Mouse (Mus musculus) neural tube, embryonic 12.5 days (tissue): ENCODE results near the gene Dgke. TPM values are rescaled to one million over a fixed set of nuclear protein-coding genes. Genes with fewer than 3 reads are reported as not detected.
"Not testable (repeated sequence)": the region's sequence is repeated elsewhere in the genome, so short reads cannot be mapped to it uniquely, and the experiment has no call there.

Source experiments
- ATAC-seq: fragments of 200-750 bp; cut with Nextera tagmentation; 2 replicates; pipeline ENCODE4 v1.8.0; 2017; ENCODE audit warnings: low read depth, mild to moderate bottlenecking, moderate TSS enrichment, moderate library complexity; ENCODE audit not compliant: low FRiP score
- H3K27ac ChIP-seq: fragments of 300-500 bp; sonication (generic); 2 replicates; pipeline ENCODE4 v1.5.1; 2016
- H3K27me3 ChIP-seq: fragments of 300-500 bp; sonication (generic); replicated peaks from 2 replicates; pipeline ENCODE4 v1.6.1; 2016; ENCODE audit warnings: mild to moderate bottlenecking
- H3K36me3 ChIP-seq: fragments of 300-500 bp; sonication (generic); 2 replicates; pipeline ENCODE4 v1.6.1; 2016; ENCODE audit warnings: mild to moderate bottlenecking
- H3K4me1 ChIP-seq: fragments of 300-500 bp; sonication (generic); 2 replicates; pipeline ENCODE4 v1.6.1; 2016
- H3K4me2 ChIP-seq: fragments of 300-500 bp; sonication (generic); replicated peaks from 2 replicates; pipeline ENCODE4 v1.6.1; 2016; ENCODE audit warnings: mild to moderate bottlenecking
- H3K4me3 ChIP-seq: fragments of 300-500 bp; sonication (generic); 2 replicates; pipeline ENCODE4 v1.5.1; 2016
- H3K9ac ChIP-seq: fragments of 300-500 bp; sonication (generic); 2 replicates; pipeline ENCODE4 v1.6.1; 2016; ENCODE audit warnings: mild to moderate bottlenecking
- H3K9me3 ChIP-seq: fragments of 300-500 bp; sonication (generic); 2 replicates; pipeline ENCODE4 v1.6.1; 2016; ENCODE audit warnings: mild to moderate bottlenecking
- WGBS: fragments of 180-500 bp; shearing (Covaris S2); methylation state at CpG from one replicate; pipeline ENCODE4 v1.1.7; 2016; 5-methylcytosine and 5-hydroxymethylcytosine counted together
- polyA plus RNA-seq: library from polyadenylated mRNA; unstranded; fragments of >200 nt; fragmentation: Nextera tagmentation; extraction: Ambion mirVana; gene quantifications from 2 replicates; pipeline ENCODE4 v1.2.1, GENCODE M21; 2016

The Dgke gene
- polyA plus RNA-seq, 1 experiment from 2014 or later = 12.7 TPM

DNA sequence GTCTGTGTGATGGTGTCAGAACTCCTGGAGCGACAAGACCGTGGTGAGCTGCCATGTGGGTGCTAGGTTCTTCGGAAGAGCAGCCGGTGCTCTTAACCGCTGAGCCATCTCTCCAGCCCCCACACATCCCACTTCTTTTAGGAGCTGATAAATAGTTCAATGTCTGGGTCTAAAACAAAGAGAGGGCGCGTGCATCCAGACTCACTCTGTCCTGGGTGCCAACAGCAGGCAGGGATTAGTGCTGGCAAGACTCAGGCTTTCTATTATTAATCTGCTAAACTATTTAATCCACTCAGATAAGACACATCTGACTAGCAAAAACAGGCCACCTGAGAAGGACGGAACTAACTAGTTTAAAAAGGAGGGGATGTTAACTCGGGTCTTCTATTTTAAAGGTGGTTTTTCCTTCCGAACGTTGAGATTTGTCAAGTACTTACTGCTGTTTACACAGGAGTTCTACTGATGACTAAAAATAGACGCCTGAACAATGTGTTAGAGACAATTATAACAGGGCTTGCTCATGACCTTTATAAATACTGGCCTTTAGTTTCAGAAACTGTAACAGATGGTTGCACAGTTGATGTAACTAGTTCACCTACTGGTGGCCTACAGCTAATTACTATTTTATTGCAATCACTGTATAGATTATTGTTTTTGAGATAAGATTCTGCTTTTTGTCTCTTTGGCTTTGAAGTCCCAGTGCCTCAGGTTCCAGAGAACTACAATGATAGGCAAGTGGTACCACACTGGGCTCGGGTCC lies 10.5 kb downstream of the Dgke start:
- WGBS = 88% methylated on average over 13 of the region's 13 CpGs
- no peak overlapping the region for H3K9ac ChIP-seq
- peaks cover 17% of the 10 kb centered on the region for H3K4me1 ChIP-seq
- no peaks in the 10 kb centered on the region for H3K27me3 ChIP-seq
- ATAC-seq = no peak
- H3K4me2 ChIP-seq = no peak overlapping the region
- H3K36me3 ChIP-seq = peaks cover 13% of the 10 kb centered on the region
- H3K27ac ChIP-seq = no peak overlapping the region
- H3K9me3 ChIP-seq = no peaks in the 10 kb centered on the region
- no peak overlapping the region for H3K4me3 ChIP-seq

DNA sequence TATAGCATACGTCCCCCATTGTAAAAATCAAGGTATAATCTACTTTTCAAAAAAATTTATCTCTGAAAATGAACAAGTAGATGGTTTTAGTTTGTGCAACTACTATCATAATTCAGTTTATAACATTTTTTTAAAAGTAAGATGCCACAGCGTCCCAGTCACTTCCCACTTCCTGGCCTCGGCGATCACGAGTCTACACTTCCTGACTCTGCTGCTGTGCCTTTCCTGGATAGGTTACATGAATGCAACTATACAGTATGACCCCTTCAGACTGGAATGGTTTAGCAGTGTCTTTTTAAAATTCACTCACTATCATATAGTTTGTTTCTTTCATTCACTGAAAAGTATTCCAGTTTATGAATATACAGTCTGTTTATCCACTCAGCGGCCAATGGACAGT lies 14.9 kb downstream of the Dgke start:
- Histone ChIP-seq H3K36me3 (peaks cover 46% of the 10 kb centered on the region), H3K4me2 (no peak overlapping the region), H3K9me3 (no peaks in the 10 kb centered on the region), H3K27ac (no peak overlapping the region), H3K27me3 (no peaks in the 10 kb centered on the region), H3K4me1 (no peaks in the 10 kb centered on the region), H3K9ac (no peak overlapping the region), H3K4me3 (no peak overlapping the region)
- no peak for ATAC-seq
- 91% methylated on average over 6 of the region's 6 CpGs for WGBS

DNA sequence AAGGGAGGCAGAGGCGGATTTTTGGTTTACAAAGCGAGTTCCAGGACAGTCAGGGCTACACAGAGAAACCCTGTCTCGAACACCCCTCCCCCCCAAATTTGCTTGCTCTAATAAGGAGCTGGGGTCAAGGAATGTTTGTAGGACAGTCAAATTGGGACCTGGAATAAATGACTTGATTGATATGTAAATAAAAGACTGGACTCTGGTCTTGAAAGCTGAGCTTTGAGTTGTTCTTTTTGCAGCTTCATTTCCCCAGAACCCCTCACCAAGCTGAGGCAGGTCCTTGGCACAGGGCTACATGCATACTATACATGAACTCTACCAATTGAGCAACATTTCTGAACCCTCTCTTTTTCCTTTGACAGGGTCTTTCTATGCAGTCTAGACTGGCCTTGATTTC lies 20.6 kb downstream of the Dgke start:
- Histone ChIP-seq H3K4me1 (no peaks in the 10 kb centered on the region), H3K27me3 (no peaks in the 10 kb centered on the region), H3K9me3 (no peaks in the 10 kb centered on the region), H3K36me3 (peaks cover 67% of the 10 kb centered on the region), H3K27ac (no peak overlapping the region), H3K9ac (no peak overlapping the region), H3K4me2 (no peak overlapping the region), H3K4me3 (no peak overlapping the region)
- no peak for ATAC-seq
- 90% methylated on average over 3 of the region's 3 CpGs for WGBS

GRCm38 (mm10) chr11:89045501-89045900 lies 21.1 kb downstream of the Dgke start:
- not testable (repeated sequence) for H3K4me3 ChIP-seq, H3K4me2 ChIP-seq, H3K4me1 ChIP-seq, H3K9me3 ChIP-seq, ATAC-seq, H3K27me3 ChIP-seq, H3K9ac ChIP-seq, H3K27ac ChIP-seq
- 95% methylated on average over 3 of the region's 3 CpGs for WGBS
- peaks cover 65% of the 10 kb centered on the region for H3K36me3 ChIP-seq

GRCm38 (mm10) chr11:89043046-89043445 lies 23.6 kb downstream of the Dgke start:
- Histone ChIP-seq H3K27ac (no peak overlapping the region), H3K4me3 (no peak overlapping the region), H3K4me1 (no peaks in the 10 kb centered on the region), H3K9me3 (no peaks in the 10 kb centered on the region), H3K4me2 (no peak overlapping the region), H3K36me3 (peaks cover 62% of the 10 kb centered on the region), H3K9ac (no peak overlapping the region), H3K27me3 (no peaks in the 10 kb centered on the region)
- 88% methylated on average over 7 of the region's 7 CpGs for WGBS
- no peak for ATAC-seq

DNA sequence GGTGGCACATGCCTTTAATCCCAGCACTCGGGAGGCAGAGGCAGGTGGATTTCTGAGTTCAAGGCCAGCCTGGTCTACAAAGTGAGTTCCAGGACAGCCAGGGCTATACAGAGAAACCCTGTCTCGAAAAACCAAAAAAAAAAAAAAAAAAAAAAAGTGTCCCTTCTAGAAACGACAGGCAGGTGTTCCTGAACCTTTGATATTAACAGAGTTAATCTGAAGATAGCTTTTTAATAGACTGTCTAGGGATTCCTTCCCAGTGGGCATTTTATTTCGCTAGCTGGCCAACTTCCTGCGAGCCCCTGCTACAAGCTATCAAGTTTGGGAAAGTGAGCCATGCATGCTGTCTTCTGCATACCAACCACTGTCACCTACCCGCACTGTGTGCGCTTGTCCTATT lies 25.6 kb downstream of the Dgke start:
- H3K27ac ChIP-seq, H3K4me1 ChIP-seq, ATAC-seq, H3K9me3 ChIP-seq, H3K9ac ChIP-seq, H3K4me2 ChIP-seq, H3K4me3 ChIP-seq, H3K27me3 ChIP-seq: not testable (repeated sequence)
- peaks cover 49% of the 10 kb centered on the region for H3K36me3 ChIP-seq
- 96% methylated on average over 6 of the region's 7 CpGs for WGBS

- no peak overlapping the region for H3K9ac ChIP-seq
- no peaks in the 10 kb centered on the region for H3K27me3 ChIP-seq
- H3K9me3 ChIP-seq = no peaks in the 10 kb centered on the region
- H3K4me1 ChIP-seq = no peaks in the 10 kb centered on the region
- no peak for ATAC-seq
- H3K36me3 ChIP-seq = peaks cover 34% of the 10 kb centered on the region
- H3K4me2 ChIP-seq = no peak overlapping the region
- H3K27ac ChIP-seq = no peak overlapping the region
- 30% methylated on average over 3 of the region's 3 CpGs for WGBS
- H3K4me3 ChIP-seq = no peak overlapping the region
Measured at GRCm38 (mm10) chr11:89039325-89039724, 27.3 kb downstream of the Dgke start.

GRCm38 (mm10) chr11:89038496-89038895 lies 28.2 kb downstream of the Dgke start:
- no peak overlapping the region for H3K27ac ChIP-seq
- no peaks in the 10 kb centered on the region for H3K9me3 ChIP-seq
- 91% methylated on average over 6 of the region's 6 CpGs for WGBS
- H3K4me3 ChIP-seq = no peak overlapping the region
- H3K4me1 ChIP-seq = no peaks in the 10 kb centered on the region
- H3K36me3 ChIP-seq = peaks cover 28% of the 10 kb centered on the region
- H3K9ac ChIP-seq = no peak overlapping the region
- no peak overlapping the region for H3K4me2 ChIP-seq
- no peak for ATAC-seq
- H3K27me3 ChIP-seq = no peaks in the 10 kb centered on the region

DNA sequence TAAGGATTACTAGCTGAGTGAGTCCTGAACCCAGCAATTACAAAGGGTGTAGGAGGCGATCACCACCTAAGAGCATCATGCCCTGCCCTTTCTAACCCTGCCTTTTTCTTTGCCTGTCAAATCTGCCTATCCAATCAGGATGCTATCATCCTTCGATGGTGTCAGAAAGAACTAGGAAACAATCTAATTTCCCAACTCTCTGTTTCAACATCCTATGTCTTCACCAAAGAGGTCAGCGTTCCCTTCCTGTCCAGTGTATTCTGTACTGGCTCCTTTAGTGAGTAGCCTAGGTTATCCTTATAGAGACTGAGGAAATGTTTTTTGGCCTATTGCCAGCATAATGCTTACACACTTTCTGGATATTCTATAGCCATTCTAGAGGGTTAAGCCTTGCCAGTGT lies 31.1 kb downstream of the Dgke start:
- Histone ChIP-seq H3K9ac (no peak overlapping the region), H3K4me2 (no peak overlapping the region), H3K4me3 (no peak overlapping the region), H3K36me3 (peaks cover 16% of the 10 kb centered on the region), H3K4me1 (no peaks in the 10 kb centered on the region), H3K9me3 (no peaks in the 10 kb centered on the region), H3K27me3 (no peaks in the 10 kb centered on the region), H3K27ac (no peak overlapping the region)
- WGBS = 82% methylated on average over 3 of the region's 3 CpGs
- no peak for ATAC-seq

- ATAC-seq = no peak
- Histone ChIP-seq H3K4me2 (no peak overlapping the region), H3K27me3 (no peaks in the 10 kb centered on the region), H3K9ac (no peak overlapping the region), H3K27ac (no peak overlapping the region), H3K4me3 (no peak overlapping the region), H3K4me1 (no peaks in the 10 kb centered on the region), H3K36me3 (peaks cover 6% of the 10 kb centered on the region; the same call in 1 of the 2 replicates), H3K9me3 (no peaks in the 10 kb centered on the region)
Measured at GRCm38 (mm10) chr11:89034592-89034991, 32.1 kb downstream of the Dgke start.

- no peak overlapping the region for H3K27ac ChIP-seq
- no peak for ATAC-seq
- no peaks in the 10 kb centered on the region for H3K27me3 ChIP-seq
- H3K9ac ChIP-seq = no peak overlapping the region
- H3K4me3 ChIP-seq = no peak overlapping the region
- no peaks in the 10 kb centered on the region for H3K36me3 ChIP-seq
- 67% methylated on average over 1 of the region's 1 CpGs for WGBS
- no peaks in the 10 kb centered on the region for H3K9me3 ChIP-seq
- H3K4me2 ChIP-seq = no peak overlapping the region
- no peaks in the 10 kb centered on the region for H3K4me1 ChIP-seq
Measured at GRCm38 (mm10) chr11:89031189-89031588, 35.5 kb downstream of the Dgke start.

GRCm38 (mm10) chr11:89030552-89030951 lies 36.1 kb downstream of the Dgke start:
- Histone ChIP-seq H3K4me1 (no peaks in the 10 kb centered on the region), H3K4me3 (no peak overlapping the region), H3K36me3 (no peaks in the 10 kb centered on the region), H3K27ac (no peak overlapping the region), H3K9me3 (no peaks in the 10 kb centered on the region), H3K9ac (no peak overlapping the region), H3K4me2 (no peak overlapping the region), H3K27me3 (no peaks in the 10 kb centered on the region)
- WGBS = 76% methylated on average over 6 of the region's 6 CpGs
- ATAC-seq = no peak

GRCm38 (mm10) chr11:89028871-89029405 lies 37.7 kb downstream of the Dgke start:
- H3K4me2 ChIP-seq = no peak overlapping the region
- ATAC-seq = no peak
- H3K4me3 ChIP-seq = no peak overlapping the region
- 0 out of 2 replicates have a peak, but pooled peaks cover 5% of the 10 kb centered on the region for H3K4me1 ChIP-seq
- no peak overlapping the region for H3K27ac ChIP-seq
- H3K9ac ChIP-seq = no peak overlapping the region
- H3K36me3 ChIP-seq = no peaks in the 10 kb centered on the region
- H3K9me3 ChIP-seq = no peaks in the 10 kb centered on the region
- WGBS = 64% methylated on average over 10 of the region's 10 CpGs
- H3K27me3 ChIP-seq = no peaks in the 10 kb centered on the region
